Mouse (Mus musculus) midbrain, embryonic 14.5 days (tissue): ENCODE measurements around the gene Mdk. TPM values are rescaled to one million over a fixed set of nuclear protein-coding genes. Genes with fewer than 3 reads are reported as not detected.

ENCODE experiments used
- ATAC-seq: fragments of 200-750 bp; cut with Nextera tagmentation; 2 replicates; pipeline ENCODE4 v1.8.0; 2017; ENCODE audit warnings: moderate number of reproducible peaks, moderate library complexity; ENCODE audit not compliant: low FRiP score, low TSS enrichment
- DNase-seq: peaks from one replicate; pipeline ENCODE4 v3.0.0-alpha.2; 2015
- H3K27ac ChIP-seq: fragments of 300-500 bp; sonication (generic); replicated peaks from 2 replicates; pipeline ENCODE4 v1.5.1; 2014; ENCODE audit warnings: mild to moderate bottlenecking, low read depth, low read length, moderate library complexity
- H3K27me3 ChIP-seq: fragments of 300-500 bp; sonication (generic); 2 replicates; pipeline ENCODE4 v1.6.1; 2014; ENCODE audit warnings: low read length, control low read depth, mixed read lengths; ENCODE audit not compliant: control insufficient read depth, insufficient read depth
- H3K36me3 ChIP-seq: fragments of 300-500 bp; sonication (generic); 2 replicates; pipeline ENCODE4 v1.6.1; 2014; ENCODE audit warnings: low read length, control low read depth; ENCODE audit not compliant: control insufficient read depth, insufficient read depth
- H3K4me1 ChIP-seq: fragments of 300-500 bp; sonication (generic); 2 replicates; pipeline ENCODE4 v1.6.1; 2014; ENCODE audit warnings: mild to moderate bottlenecking, antibody characterized with exemption, low read length, control low read depth; ENCODE audit not compliant: control insufficient read depth, insufficient read depth
- H3K4me2 ChIP-seq: fragments of 300-500 bp; sonication (generic); 2 replicates; pipeline ENCODE4 v1.6.1; 2014; ENCODE audit warnings: mild to moderate bottlenecking, low read length, moderate library complexity
- H3K4me3 ChIP-seq: fragments of 300-500 bp; sonication (generic); replicated peaks from 2 replicates; pipeline ENCODE4 v1.5.1; 2014; ENCODE audit warnings: low read depth, low read length
- H3K9ac ChIP-seq: fragments of 300-500 bp; sonication (generic); replicated peaks from 2 replicates; pipeline ENCODE4 v1.6.1; 2014; ENCODE audit warnings: mild to moderate bottlenecking, low read length, moderate library complexity
- H3K9me3 ChIP-seq: fragments of 300-500 bp; sonication (generic); 2 replicates; pipeline ENCODE4 v1.6.1; 2016; ENCODE audit warnings: low read length, control low read depth, mixed read lengths; ENCODE audit not compliant: control insufficient read depth
- WGBS: fragments of 180-500 bp; shearing (Covaris S2); extraction: QIAGEN DNeasy Blood & Tissue Kit; methylation state at CpG from one replicate; pipeline ENCODE4 v1.1.7; 2014; 5-methylcytosine and 5-hydroxymethylcytosine counted together
- polyA plus RNA-seq: library from polyadenylated mRNA; unstranded; fragments of >200 nt; fragmentation: Nextera tagmentation; extraction: Ambion mirVana; gene quantifications from 2 replicates; pipeline ENCODE4 v1.2.1, GENCODE M21; 2014

Mdk gene
- 131 and 196 TPM in 2 replicates for polyA plus RNA-seq

DNA sequence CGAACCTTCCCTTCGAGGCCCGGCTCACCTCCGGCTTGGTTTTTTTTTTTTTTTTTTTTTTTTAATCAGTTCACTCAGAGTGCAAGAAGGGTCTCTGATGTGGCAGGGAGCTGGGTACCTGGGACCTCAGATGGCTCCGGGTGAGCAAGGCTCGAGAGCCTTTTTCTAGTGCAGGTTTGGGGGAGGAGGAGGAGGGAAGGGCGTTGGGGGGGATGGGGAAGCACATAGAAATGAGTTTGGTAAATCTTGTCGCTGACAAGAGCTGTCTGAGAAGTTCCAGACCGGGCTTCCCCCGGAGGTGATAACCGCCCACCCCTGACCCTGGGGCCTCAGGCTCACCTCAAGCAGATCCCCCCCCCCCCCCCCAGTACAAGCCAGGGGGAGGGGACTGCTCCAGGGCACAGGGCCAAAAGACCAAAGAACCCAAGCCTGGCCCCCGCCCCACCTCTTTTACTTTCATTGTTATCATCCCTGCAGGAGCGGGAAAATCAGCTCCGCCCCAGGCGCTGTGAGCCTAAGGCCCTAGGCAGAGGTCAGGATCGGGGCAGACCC lies at the start of gene Mdk:
TSS of gene Mdk (minus strand) at position 138 of the 552 bp plus-strand sequence.
- DNase-seq (peak; percentile 48), ATAC-seq (peak; percentile 9; the same call in 1 of the 2 replicates)
- Histone ChIP-seq H3K9me3 (no peaks in the 10 kb centered on the region), H3K9ac (peak within 1 kb of the TSS; percentile 72), H3K4me3 (peak within 1 kb of the TSS; percentile 52), H3K27ac (peak within 1 kb of the TSS; percentile 88), H3K36me3 (peaks cover 24% of the 10 kb centered on the region), H3K4me2 (peak within 1 kb of the TSS; percentile 74), H3K27me3 (no peaks in the 10 kb centered on the region), H3K4me1 (peaks cover 25% of the 10 kb centered on the region)
- WGBS, result 2% methylated on average over 16 of the region's 16 CpGs

DNA sequence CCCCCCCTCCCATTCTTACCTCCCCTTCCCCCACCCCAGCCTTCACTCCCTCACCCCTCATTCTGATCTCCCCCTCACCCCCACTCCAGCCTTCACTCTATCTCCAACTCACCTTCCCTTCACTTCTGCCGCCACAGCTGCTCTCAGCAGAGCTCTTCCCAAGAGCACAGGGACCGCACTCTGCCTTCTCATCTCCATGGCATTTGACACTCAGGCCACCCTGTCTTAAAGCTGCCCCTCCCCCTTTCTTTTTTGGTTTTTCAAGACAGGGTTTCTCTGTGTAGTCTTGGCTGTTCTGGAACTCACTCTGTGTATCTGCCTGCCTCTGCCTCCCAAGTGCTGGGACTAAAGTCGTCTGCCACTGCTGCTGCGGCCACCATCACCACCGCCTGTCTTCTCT lies 48.7 kb upstream of the Mdk start:
- H3K27ac ChIP-seq, result no peak overlapping the region
- H3K36me3 ChIP-seq, result no peaks in the 10 kb centered on the region
- H3K4me3 ChIP-seq, result no peak overlapping the region
- H3K4me1 ChIP-seq, result peaks cover 26% of the 10 kb centered on the region
- H3K9me3 ChIP-seq, result no peaks in the 10 kb centered on the region
- no peak overlapping the region for H3K4me2 ChIP-seq
- ATAC-seq, result no peak
- H3K9ac ChIP-seq, result no peak overlapping the region
- H3K27me3 ChIP-seq, result peaks cover 13% of the 10 kb centered on the region
- DNase-seq, result no peak
- 44% methylated on average over 5 of the region's 5 CpGs for WGBS

DNA sequence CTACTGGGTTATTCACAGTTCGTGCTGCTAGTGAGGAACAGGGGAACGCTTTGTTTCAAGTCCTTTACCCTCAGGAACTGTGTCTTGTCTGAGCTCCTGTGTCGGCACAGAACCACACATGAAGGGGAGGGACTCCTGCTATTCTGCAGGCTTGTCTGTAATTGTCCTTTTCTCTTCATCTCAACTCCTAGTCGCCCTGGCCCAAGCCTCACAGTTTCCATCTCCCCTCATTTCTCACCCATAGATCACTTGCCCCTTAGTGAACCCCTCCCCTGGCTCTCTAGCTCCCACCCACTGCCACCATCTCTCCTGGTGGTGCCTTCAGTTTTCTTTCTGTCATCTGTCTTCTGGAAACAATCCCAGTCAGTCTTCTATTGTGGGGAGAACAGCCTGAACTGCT lies 48.1 kb upstream of the Mdk start:
- H3K4me1 ChIP-seq, result peaks cover 27% of the 10 kb centered on the region
- no peak overlapping the region for H3K9ac ChIP-seq
- H3K4me3 ChIP-seq, result no peak overlapping the region
- peaks cover 19% of the 10 kb centered on the region for H3K27me3 ChIP-seq
- no peaks in the 10 kb centered on the region for H3K9me3 ChIP-seq
- WGBS, result 12% methylated on average over 4 of the region's 4 CpGs
- H3K4me2 ChIP-seq, result no peak overlapping the region
- ATAC-seq (no peak), DNase-seq (no peak)
- no peaks in the 10 kb centered on the region for H3K36me3 ChIP-seq
- no peak overlapping the region for H3K27ac ChIP-seq

DNA sequence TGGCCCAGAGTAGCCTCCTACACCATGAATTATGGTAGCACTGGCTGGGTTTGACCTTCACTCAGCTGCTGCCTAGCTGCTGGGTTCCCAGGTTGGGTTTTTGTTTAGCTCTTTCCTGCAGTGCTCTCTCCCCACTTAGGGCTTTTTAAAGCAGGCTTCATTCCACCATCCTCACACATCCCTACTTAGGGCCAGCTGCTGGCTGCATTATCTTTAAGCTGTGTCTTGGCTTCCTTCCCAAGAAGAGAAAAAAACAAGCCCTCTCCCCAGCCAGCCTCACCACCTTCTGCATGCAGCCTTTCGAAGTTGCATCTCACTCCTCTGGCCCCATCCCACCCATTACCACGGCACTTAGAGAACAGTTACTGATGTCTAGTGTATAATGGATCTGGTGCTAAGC lies 46.5 kb upstream of the Mdk start:
- no peak for ATAC-seq
- 34% methylated on average over 2 of the region's 2 CpGs for WGBS
- no peak overlapping the region for H3K27ac ChIP-seq

GRCm38 (mm10) chr2:91977960-91978359 lies 45.9 kb upstream of the Mdk start:
- no peak for DNase-seq
- Histone ChIP-seq H3K27me3 (peaks cover 36% of the 10 kb centered on the region), H3K4me3 (no peak overlapping the region), H3K36me3 (no peaks in the 10 kb centered on the region), H3K9me3 (no peaks in the 10 kb centered on the region), H3K9ac (no peak overlapping the region), H3K4me1 (peaks cover 19% of the 10 kb centered on the region), H3K27ac (no peak overlapping the region), H3K4me2 (no peak overlapping the region)
- 83% methylated on average over 4 of the region's 4 CpGs for WGBS
- ATAC-seq, result no peak

More for the DNA sequence above, 46.5 kb upstream of the Mdk start:
- peaks cover 19% of the 10 kb centered on the region for H3K4me1 ChIP-seq
- peaks cover 30% of the 10 kb centered on the region for H3K27me3 ChIP-seq
- H3K4me3 ChIP-seq, result no peak overlapping the region
- H3K36me3 ChIP-seq, result no peaks in the 10 kb centered on the region
- H3K9me3 ChIP-seq, result no peaks in the 10 kb centered on the region
- no peak overlapping the region for H3K9ac ChIP-seq
- peak; percentile 48 for DNase-seq
- H3K4me2 ChIP-seq, result no peak overlapping the region

DNA sequence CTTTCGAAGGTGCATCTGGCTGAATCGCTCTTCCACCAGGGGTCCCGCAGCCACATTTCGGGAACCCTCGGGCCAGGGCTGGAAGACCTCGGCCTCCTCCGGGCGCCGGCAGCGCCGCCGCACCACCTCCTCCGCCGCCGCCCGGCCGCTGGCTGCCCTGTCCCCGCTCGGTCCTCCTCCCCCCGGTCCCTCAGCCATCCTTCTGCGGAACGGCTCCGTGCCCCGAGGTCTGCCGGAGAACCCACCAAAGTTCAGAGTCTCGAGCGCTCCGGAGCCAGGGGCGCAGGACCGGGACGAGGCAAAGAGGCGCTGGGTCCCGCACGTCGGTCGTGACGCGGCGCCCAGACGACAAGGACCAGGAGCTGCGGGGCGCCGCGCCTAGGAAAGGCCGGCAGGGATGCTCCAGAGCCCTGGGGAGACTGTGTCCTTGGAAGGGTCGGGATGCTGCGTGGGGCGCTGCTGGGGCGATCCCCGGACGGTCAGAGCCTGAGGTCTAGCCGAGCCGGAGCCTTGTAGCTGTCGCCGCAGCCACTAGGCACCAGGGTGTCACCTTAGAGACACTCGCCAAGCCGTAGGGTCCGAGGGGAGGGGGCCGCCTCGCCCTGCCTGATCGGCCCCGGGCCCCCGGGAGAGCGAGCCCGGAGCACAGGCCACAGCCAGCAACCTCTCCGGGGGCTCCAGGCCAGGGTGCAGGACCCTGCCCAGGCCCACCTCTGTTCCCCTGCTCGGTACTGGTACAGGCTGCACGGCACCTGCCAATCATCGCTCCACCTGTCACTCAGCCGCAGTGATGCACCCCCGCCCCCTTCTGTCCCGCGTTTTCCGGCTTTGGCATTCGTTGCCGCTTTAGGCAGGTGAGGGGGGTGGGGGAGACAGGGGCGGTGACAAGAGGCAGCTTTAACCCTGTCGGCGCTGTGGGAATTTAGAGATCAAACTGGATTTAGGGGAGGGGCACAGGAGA lies 43.8 kb upstream of the Mdk start, which contains the start of gene Dgkz:
TSS of gene Dgkz (minus strand) at position 284 of the 961 bp plus-strand sequence.
- peaks cover 36% of the 10 kb centered on the region for H3K4me1 ChIP-seq
- DNase-seq (peak; percentile 53), ATAC-seq (peak; percentile 49; the same call in 1 of the 2 replicates)
- H3K36me3 ChIP-seq, result no peaks in the 10 kb centered on the region
- no peak within 1 kb of the TSS for H3K27ac ChIP-seq
- peak within 1 kb of the TSS; percentile 42 for H3K4me3 ChIP-seq
- under 1% methylated on average over 76 of the region's 79 CpGs for WGBS
- peak within 1 kb of the TSS; percentile 62 for H3K4me2 ChIP-seq
- H3K27me3 ChIP-seq, result peaks cover 36% of the 10 kb centered on the region
- H3K9me3 ChIP-seq, result no peaks in the 10 kb centered on the region
- H3K9ac ChIP-seq, result peak within 1 kb of the TSS; percentile 48

DNA sequence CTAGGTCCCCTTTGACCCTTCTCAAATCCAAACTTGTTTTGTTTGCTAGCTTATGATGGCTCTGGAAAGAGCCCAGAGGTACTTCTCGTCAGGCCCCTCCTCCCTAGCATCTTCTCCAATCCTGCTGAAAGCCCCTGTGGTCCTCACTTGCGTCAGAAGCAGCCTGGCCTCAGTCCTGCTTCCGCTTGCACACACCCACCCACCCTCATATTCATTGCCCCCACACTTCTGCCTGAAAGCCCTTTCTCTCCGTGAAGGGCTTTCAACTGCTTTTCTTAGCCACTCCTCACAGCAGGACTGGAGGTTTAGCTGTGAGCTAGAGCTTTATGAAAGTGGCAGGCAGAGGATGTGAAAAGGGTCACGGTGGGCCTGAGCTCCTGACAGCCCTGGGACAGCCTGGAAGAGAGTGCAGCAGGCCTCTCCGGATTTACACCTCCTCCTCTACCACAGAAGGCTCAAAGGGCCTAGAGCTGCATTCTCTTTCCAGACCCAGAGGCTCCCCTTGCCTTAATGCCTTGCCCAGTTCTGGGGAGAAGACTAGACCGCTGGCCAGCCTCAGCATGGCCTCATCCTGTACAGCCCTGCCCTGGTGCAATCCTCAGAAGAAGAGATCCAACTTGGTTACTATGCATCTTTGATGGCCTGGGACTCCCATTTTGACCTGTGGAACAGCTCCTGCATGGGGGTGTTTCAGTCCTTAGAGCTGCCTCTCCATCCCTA lies 41.5 kb upstream of the Mdk start:
- H3K36me3 ChIP-seq, result no peaks in the 10 kb centered on the region
- ATAC-seq, result no peak
- H3K9ac ChIP-seq, result no peak overlapping the region
- H3K4me1 ChIP-seq, result peaks cover 28% of the 10 kb centered on the region
- DNase-seq, result no peak
- WGBS, result 20% methylated on average over 7 of the region's 7 CpGs
- no peak overlapping the region for H3K4me2 ChIP-seq
- peaks cover 36% of the 10 kb centered on the region for H3K27me3 ChIP-seq
- H3K4me3 ChIP-seq, result no peak overlapping the region
- no peak overlapping the region for H3K27ac ChIP-seq
- no peaks in the 10 kb centered on the region for H3K9me3 ChIP-seq

DNA sequence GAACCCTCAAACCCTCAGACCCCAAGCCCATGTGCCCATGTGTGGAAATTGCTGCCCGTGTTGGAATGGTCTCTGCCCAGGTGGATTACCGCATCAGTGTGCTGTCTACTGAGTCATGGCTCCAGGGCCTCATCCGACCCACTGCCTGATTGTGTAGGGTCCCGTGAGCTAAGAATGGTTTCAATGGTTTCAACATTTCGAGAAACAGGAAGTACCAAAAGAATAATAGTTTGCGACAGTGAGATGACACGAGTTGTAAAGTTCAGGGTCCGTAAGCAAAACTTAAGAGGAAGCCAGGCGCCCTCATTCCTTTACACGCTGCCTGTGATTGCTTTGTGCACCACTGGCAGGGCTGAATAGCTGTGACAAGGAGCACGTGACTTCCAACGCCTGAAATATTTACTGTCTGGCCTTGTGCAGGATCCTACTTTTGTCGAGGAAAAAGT lies 40.0 kb upstream of the Mdk start:
- Histone ChIP-seq H3K9ac (no peak overlapping the region; the same call in 1 of the 2 replicates), H3K4me1 (peaks cover 25% of the 10 kb centered on the region), H3K4me2 (no peak overlapping the region), H3K27me3 (peaks cover 35% of the 10 kb centered on the region), H3K9me3 (no peaks in the 10 kb centered on the region), H3K4me3 (no peak overlapping the region), H3K27ac (0 out of 2 replicates have a peak overlapping the region, but pooled peaks have one; percentile 49), H3K36me3 (no peaks in the 10 kb centered on the region)
- no peak for DNase-seq
- no peak for ATAC-seq
- WGBS, result 38% methylated on average over 13 of the region's 13 CpGs
